8 mouse cellular contexts compared by ENCODE assay signal in genomic region chr7:127801010-127801621, GRCm38 (mm10). TPM values are rescaled to one million over a fixed set of nuclear protein-coding genes. Genes with fewer than 3 reads are reported as not detected.
DNase-seq lines count a peak whose midpoint lies in the region; ATAC-seq and TF ChIP-seq lines count a peak whose summit lies in the region.

No protein-coding gene starts in this region.

- in situ Hi-C loops in ES-E14 (cut with MboI; ENCODE audit: low sequenced_read_pairs in 2 of 2, unreplicated experiment in 2 of 2), result no loop called here

- H3K4me1 ChIP-seq in heart, adult 2 months (ENCODE audit: control insufficient read depth, insufficient read depth, low read length), result peaks cover 9% of the 10 kb centered on the region
- H3K4me1 ChIP-seq in ES-E14 (ENCODE audit: control insufficient read depth in 2 of 2, insufficient read depth in 2 of 2, low read length in 2 of 2, poor library complexity in 1 of 2), result peaks cover 0 to 5% of the 10 kb centered on the region in 2 experiments; a peak in 1 of 4 replicates
- H3K4me1 ChIP-seq in kidney, postnatal 0 days (replicated peaks; ENCODE audit: insufficient read depth, low read length), result 0 out of 2 replicates have a peak, but pooled peaks cover 5% of the 10 kb centered on the region
- peaks cover 18% of the 10 kb centered on the region; the same call in 1 of the 2 replicates for H3K4me1 ChIP-seq in small intestine, adult 2 months (ENCODE audit: control insufficient read depth, insufficient read depth, insufficient read length, low read length)

- H3K27ac ChIP-seq in heart, adult 2 months, result peak overlapping the region; percentile 78
- H3K27ac ChIP-seq in ES-E14 (ENCODE audit: insufficient read depth, low read depth, low read length, poor library complexity, severe bottlenecking), result no peak overlapping the region
- peak overlapping the region; percentile 31; the same call in 1 of the 2 replicates for H3K27ac ChIP-seq in kidney, postnatal 0 days
- peak overlapping the region; percentile 3 for H3K27ac ChIP-seq in small intestine, adult 2 months (ENCODE audit: insufficient read depth, low read depth, low read length)

- DNase-seq in heart, adult 2 months, result peak in 1 of 2 experiments; percentile 29
- DNase-seq in heart, postnatal 25 days (ENCODE audit: low spot score), result no peak
- DNase-seq in ES-E14 (ENCODE audit: low read depth, low spot score), result no peak
- peak; percentile 63 to 64 for DNase-seq in cerebellum, postnatal 25 days
- DNase-seq in kidney, postnatal 0 days (ENCODE audit: low spot score), result no peak
- no peak for DNase-seq in left cerebral cortex, adult 18-20 months (ENCODE audit: low spot score in 2 of 2)
- no peak for DNase-seq in embryo, embryonic 10 days (ENCODE audit: low spot score)

- intact Hi-C loops in heart, adult 2 months (cut with DNase I), result loop anchor here (2.0 kb wide), 1 partner anchor 134 kb away; no protein-coding TSS in a partner anchor
- intact Hi-C loops in heart, postnatal 25 days (cut with DNase I), result loop anchor here (2.0 to 5.0 kb wide), 3 partner anchors 14 to 91 kb away; partner anchors contain the start of gene Prss53

- 0 out of 2 replicates have a peak, but pooled peaks have one; percentile 4 for TF ChIP-seq CTCF in heart, adult 2 months (IDR thresholded peaks at IDR 0.05)
- peak; percentile 13; the same call in 1 of the 2 replicates for TF ChIP-seq CTCF in kidney, postnatal 0 days (IDR thresholded peaks at IDR 0.05; ENCODE audit: low read depth)
- no peak for TF ChIP-seq CTCF in small intestine, adult 2 months (IDR thresholded peaks at IDR 0.05; ENCODE audit: extremely low read depth, insufficient read length, insufficient replicate concordance, low read depth, low read length)

- H3K4me2 ChIP-seq in kidney, postnatal 0 days (ENCODE audit: low read length), result peak overlapping the region; percentile 46

- H3K4me3 ChIP-seq in heart, adult 2 months, result peak overlapping the region; percentile 48
- H3K4me3 ChIP-seq in ES-E14 (ENCODE audit: insufficient read depth in 1 of 2, low read depth in 1 of 2, low read length in 2 of 2, poor library complexity in 1 of 2, severe bottlenecking in 1 of 2), result peak overlapping the region; percentile 3 to 61; a peak in 2 of 4 replicates
- H3K4me3 ChIP-seq in kidney, postnatal 0 days (replicated peaks; ENCODE audit: low read depth, low read length), result no peak overlapping the region; the same call in 1 of the 2 replicates
- peak overlapping the region; percentile 53 for H3K4me3 ChIP-seq in small intestine, adult 2 months (ENCODE audit: low read depth, low read length)

- TF ChIP-seq EP300 in heart, adult 2 months (IDR thresholded peaks at IDR 0.05; ENCODE audit: insufficient read depth, low read depth, low read length), result no peak

- H3K36me3 ChIP-seq in heart, adult 2 months (ENCODE audit: control insufficient read depth, insufficient read depth, low read length), result no peaks in the 10 kb centered on the region
- H3K36me3 ChIP-seq in ES-E14 (ENCODE audit: control insufficient read depth, insufficient read depth, low read length, poor library complexity, severe bottlenecking), result peaks cover 44% of the 10 kb centered on the region
- H3K36me3 ChIP-seq in kidney, postnatal 0 days (ENCODE audit: insufficient read depth, low read length), result peaks cover 35% of the 10 kb centered on the region
- peaks cover 38% of the 10 kb centered on the region for H3K36me3 ChIP-seq in small intestine, adult 2 months (ENCODE audit: control insufficient read depth, insufficient read depth, low read length)

- no peak for TF ChIP-seq POLR2A in heart, adult 2 months (IDR thresholded peaks at IDR 0.05; ENCODE audit: insufficient read depth, low read depth, low read length)
- no peak for TF ChIP-seq POLR2A in small intestine, adult 2 months (IDR thresholded peaks at IDR 0.05; ENCODE audit: low read depth, low read length)

- no peaks in the 10 kb centered on the region for H3K79me2 ChIP-seq in heart, adult 2 months (replicated peaks; ENCODE audit: control insufficient read depth, insufficient read depth, low read length)

- ATAC-seq in kidney, postnatal 0 days (replicated peaks; ENCODE audit: low FRiP score, low read depth), result 0 out of 2 replicates have a peak, but pooled peaks have one; percentile 9

- H3K9me3 ChIP-seq in ES-E14 (ENCODE audit: control insufficient read depth, insufficient read depth, low read depth, low read length), result no peaks in the 10 kb centered on the region
- H3K9me3 ChIP-seq in kidney, postnatal 0 days (replicated peaks; ENCODE audit: low read length), result no peaks in the 10 kb centered on the region

- 70% methylated on average over 8 of the region's 8 CpGs for WGBS in heart, adult 2 months
- 87% methylated on average over 8 of the region's 8 CpGs for WGBS in kidney, postnatal 0 days
- 27% methylated on average over 8 of the region's 8 CpGs for WGBS in small intestine, adult 2 months

- no peaks in the 10 kb centered on the region for H3K27me3 ChIP-seq in heart, adult 2 months (ENCODE audit: control insufficient read depth, insufficient read depth, low read length)
- H3K27me3 ChIP-seq in kidney, postnatal 0 days (ENCODE audit: insufficient read depth, low read length), result no peaks in the 10 kb centered on the region
- H3K27me3 ChIP-seq in small intestine, adult 2 months (ENCODE audit: control insufficient read depth, insufficient read depth, low read length), result no peaks in the 10 kb centered on the region

- H3K9ac ChIP-seq in heart, adult 2 months (ENCODE audit: low read depth, low read length), result peak overlapping the region; percentile 69
- peak overlapping the region; percentile 40 for H3K9ac ChIP-seq in ES-E14 (ENCODE audit: insufficient read depth, low read depth, low read length, poor library complexity, severe bottlenecking)
- peak overlapping the region; percentile 35 for H3K9ac ChIP-seq in kidney, postnatal 0 days (ENCODE audit: low read depth, low read length)

TF ChIP-seq in ES-E14, 5 proteins besides CTCF, POLR2A, EP300 and RAD21:
- no peak for TF ChIP-seq CHD2 (IDR thresholded peaks at IDR 0.05; ENCODE audit: low read depth, low read length)
- TF ChIP-seq ZNF384 (IDR thresholded peaks at IDR 0.05; ENCODE audit: low read depth, low read length), result no peak
- TF ChIP-seq MAFK (IDR thresholded peaks at IDR 0.05; ENCODE audit: insufficient read depth, low read depth, low read length), result no peak
- TF ChIP-seq HCFC1 (IDR thresholded peaks at IDR 0.05; ENCODE audit: borderline replicate concordance, insufficient read depth, low read length), result no peak
- no peak for TF ChIP-seq ZC3H11A (IDR thresholded peaks at IDR 0.05; ENCODE audit: borderline replicate concordance, low read depth, low read length)

RNA-seq across cellular contexts. Expression of gene Hsd3b7, which starts 0.7 kb away (rescaled TPM):
- total RNA-seq in heart, adult 2 months (2021), result 10 to 100 TPM in 1 of 2 experiments, 1 to 10 TPM in 1; 9.8 to 12.9 TPM
- 37.0 and 45.0 TPM in 2 replicates for polyA plus RNA-seq in heart, adult 2 months (2012; rRNA removed)
- total RNA-seq in heart, postnatal 25 days (2021), result 10 to 100 TPM; 15.4 to 16.0 TPM
- 14.7 and 22.5 TPM in 2 replicates for total RNA-seq in ES-E14 (2012; rRNA removed)
- polyA plus RNA-seq in kidney, postnatal 0 days (2015; fragmentation: Nextera tagmentation; extraction: Ambion mirVana), result 28.3 and 28.8 TPM in 2 replicates
- 31.3 and 45.7 TPM in 2 replicates for polyA plus RNA-seq in small intestine, adult 2 months (2012; rRNA removed)
- 1 to 10 TPM; 4.7 to 5.3 TPM for total RNA-seq in left cerebral cortex, adult 18-20 months (2021)

RNA-seq across cellular contexts. Expression of gene Gm49388, which starts 15.7 kb away (rescaled TPM):
- total RNA-seq in heart, adult 2 months (2021), result 1 to 10 TPM; 1.6 to 2.6 TPM
- not detected in 2 replicates for polyA plus RNA-seq in heart, adult 2 months (2012; rRNA removed)
- total RNA-seq in heart, postnatal 25 days (2021), result 1 to 10 TPM; 2.0 to 3.6 TPM
- total RNA-seq in ES-E14 (2012; rRNA removed), result 1.5 and 1.9 TPM in 2 replicates
- not detected in 2 replicates for polyA plus RNA-seq in kidney, postnatal 0 days (2015; fragmentation: Nextera tagmentation; extraction: Ambion mirVana)
- polyA plus RNA-seq in small intestine, adult 2 months (2012; rRNA removed), result 0.39 TPM in 1 of 2 replicates, not detected in the other
- total RNA-seq in left cerebral cortex, adult 18-20 months (2021), result 1 to 10 TPM; 5.5 to 5.6 TPM

RNA-seq across cellular contexts. Expression of gene Stx4a, which starts 23.0 kb away (rescaled TPM):
- 10 to 100 TPM; 68.4 to 71.9 TPM for total RNA-seq in heart, adult 2 months (2021)
- 79.3 and 83.0 TPM in 2 replicates for polyA plus RNA-seq in heart, adult 2 months (2012; rRNA removed)
- total RNA-seq in heart, postnatal 25 days (2021), result 10 to 100 TPM; 61.4 to 68.7 TPM
- total RNA-seq in ES-E14 (2012; rRNA removed), result 20.9 and 23.7 TPM in 2 replicates
- 39.1 and 42.6 TPM in 2 replicates for polyA plus RNA-seq in kidney, postnatal 0 days (2015; fragmentation: Nextera tagmentation; extraction: Ambion mirVana)
- 27.3 and 68.2 TPM in 2 replicates for polyA plus RNA-seq in small intestine, adult 2 months (2012; rRNA removed)
- 10 to 100 TPM; 85.0 to 86.3 TPM for total RNA-seq in left cerebral cortex, adult 18-20 months (2021)

RNA-seq across cellular contexts. Expression of gene Stx1b, which starts 23.2 kb away (rescaled TPM):
- 1 to 10 TPM in 1 of 2 experiments, under 1 TPM in 1; 0.77 to 1.1 TPM for total RNA-seq in heart, adult 2 months (2021)
- polyA plus RNA-seq in heart, adult 2 months (2012; rRNA removed), result 3.8 and 4.0 TPM in 2 replicates
- under 1 TPM; 0.39 to 0.42 TPM for total RNA-seq in heart, postnatal 25 days (2021)
- 1.4 and 1.7 TPM in 2 replicates for total RNA-seq in ES-E14 (2012; rRNA removed)
- polyA plus RNA-seq in kidney, postnatal 0 days (2015; fragmentation: Nextera tagmentation; extraction: Ambion mirVana), result 1.1 and 1.6 TPM in 2 replicates
- polyA plus RNA-seq in small intestine, adult 2 months (2012; rRNA removed), result 1.2 and 1.8 TPM in 2 replicates
- total RNA-seq in left cerebral cortex, adult 18-20 months (2021), result 100 to 1,000 TPM; 420 to 434 TPM

RNA-seq across cellular contexts. Expression of gene Setd1a, which starts 24.6 kb away (rescaled TPM):
- total RNA-seq in heart, adult 2 months (2021), result 10 to 100 TPM; 16.3 to 18.5 TPM
- polyA plus RNA-seq in heart, adult 2 months (2012; rRNA removed), result 7.1 and 8.6 TPM in 2 replicates
- 10 to 100 TPM; 18.8 to 21.1 TPM for total RNA-seq in heart, postnatal 25 days (2021)
- total RNA-seq in ES-E14 (2012; rRNA removed), result 22.6 and 24.4 TPM in 2 replicates
- 15.6 and 17.9 TPM in 2 replicates for polyA plus RNA-seq in kidney, postnatal 0 days (2015; fragmentation: Nextera tagmentation; extraction: Ambion mirVana)
- 5.2 and 9.2 TPM in 2 replicates for polyA plus RNA-seq in small intestine, adult 2 months (2012; rRNA removed)
- 10 to 100 TPM; 41.1 to 44.7 TPM for total RNA-seq in left cerebral cortex, adult 18-20 months (2021)

Comparison
In these comparisons a context has a peak if more than half of its experiments do, and no peak if none do; other contexts are left out.
1. DNase-seq: peak in cerebellum, postnatal 25 days (2 of 2); none in heart, postnatal 25 days (single experiment), ES-E14 (single experiment), kidney, postnatal 0 days (single experiment), left cerebral cortex, adult 18-20 months (0 of 2) and embryo, embryonic 10 days (single experiment).
2. Peak in every context shown above with its lines, with median percentiles within 50 percentile points of each other: H3K9ac ChIP-seq.